Mouse (Mus musculus): Measurements from ENCODE around the gene Nthl1. TPM values are rescaled to one million over a fixed set of nuclear protein-coding genes. Genes with fewer than 3 reads are reported as not detected.

Gene Nthl1
- total RNA-seq, 2 experiments from 2014 or later, result 4.4 to 5.0 TPM

GRCm38 (mm10) chr17:24676187-24676586 is 43.7 kb downstream of the Nthl1 start:
- DNase-seq (ENCODE audit: low spot score in 2 of 2), result peak; percentile 75 to 87
- intact Hi-C loops (cut with DNase I), result no loop called here

DNA sequence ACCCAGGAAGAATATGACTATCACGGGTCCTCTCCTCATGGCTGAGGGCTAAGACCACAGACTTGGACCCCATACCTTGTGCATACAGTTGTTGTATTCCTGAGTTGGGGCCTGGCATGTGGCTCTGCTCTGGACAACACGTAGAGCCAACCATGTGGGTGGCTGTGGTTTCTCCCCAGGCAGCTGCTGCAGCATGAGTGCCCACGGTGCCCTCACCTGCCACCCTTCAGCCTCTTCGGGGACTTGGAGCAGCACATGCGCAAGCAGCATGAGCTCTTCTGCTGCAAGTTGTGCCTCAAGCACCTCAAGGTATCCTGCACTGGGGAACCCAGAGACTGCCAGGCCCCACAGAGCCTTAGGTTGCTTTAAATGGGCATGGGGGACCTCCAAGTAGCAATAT is 44.4 kb downstream of the Nthl1 start:
- intact Hi-C loops (cut with DNase I), result no loop called here
- no peak for DNase-seq (ENCODE audit: low spot score in 2 of 2)

GRCm38 (mm10) chr17:24677500-24678080 is 45.1 kb downstream of the Nthl1 start:
- intact Hi-C loops (cut with DNase I), result no loop called here
- DNase-seq (ENCODE audit: low spot score in 2 of 2), result no peak

- intact Hi-C loops (cut with DNase I), result no loop called here
- DNase-seq (ENCODE audit: low spot score in 2 of 2), result no peak
Measured at GRCm38 (mm10) chr17:24686514-24686913, 54.0 kb downstream of the Nthl1 start.

DNA sequence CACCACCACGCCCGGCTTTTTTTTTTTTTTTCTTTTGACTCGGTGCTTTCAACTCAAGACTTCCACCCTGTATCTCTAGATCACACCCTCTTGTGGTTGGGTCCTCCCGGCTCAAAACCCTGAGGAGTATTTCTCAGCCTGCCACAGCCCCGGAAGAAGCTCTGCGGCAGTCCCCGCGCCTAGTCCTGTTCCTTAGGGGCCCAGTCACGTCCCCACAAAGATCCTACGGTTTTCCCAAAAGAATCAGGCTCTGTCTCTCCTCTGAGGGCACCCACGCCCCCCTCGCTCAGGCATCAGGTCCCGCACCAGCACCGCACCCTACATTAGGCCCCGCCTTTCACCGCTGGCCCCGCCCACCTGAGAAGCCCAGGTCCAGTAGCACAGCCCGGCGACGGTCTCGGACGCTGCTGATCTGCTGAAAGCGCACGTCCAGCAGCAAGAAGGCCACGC is 54.7 kb downstream of the Nthl1 start:
- intact Hi-C loops (cut with DNase I), result no loop called here
- DNase-seq (ENCODE audit: low spot score in 2 of 2), result no peak

- DNase-seq (ENCODE audit: low spot score in 2 of 2), result no peak
- intact Hi-C loops (cut with DNase I), result no loop called here
Measured at GRCm38 (mm10) chr17:24687599-24687998, 55.1 kb downstream of the Nthl1 start.

Small RNA genes lying within 50 kb of the gene (microRNA-seq; reads per million reads assigned to microRNA genes)
- 1.3 to 5.3 reads per million in 2 experiments for gene Gm24589

Other genes starting within 250 kb of the Nthl1 start
- 100 to 1,000 TPM; 141 to 145 TPM for gene Rnps1, start 218.1 kb upstream of the Nthl1 start, total RNA-seq (2021)
- 10 to 100 TPM; 22.3 to 22.4 TPM for gene Eci1, start 206.0 kb upstream of the Nthl1 start, total RNA-seq (2021)
- 1 to 10 TPM; 4.8 to 6.5 TPM for gene Dnase1l2, start 189.6 kb upstream of the Nthl1 start, total RNA-seq (2021)
- gene E4f1, start 162.4 kb upstream of the Nthl1 start, total RNA-seq (2021), result 10 to 100 TPM; 31.2 to 33.1 TPM
- gene Pgp, start 162.3 kb upstream of the Nthl1 start, total RNA-seq (2021), result 10 to 100 TPM; 70.6 to 74.9 TPM
- 1 to 10 TPM; 1.7 to 1.8 TPM for gene Bricd5, start 158.8 kb upstream of the Nthl1 start, total RNA-seq (2021)
- gene Mlst8, start 153.6 kb upstream of the Nthl1 start, total RNA-seq (2021), result 10 to 100 TPM; 32.3 to 36.9 TPM
- 100 to 1,000 TPM; 134 to 145 TPM for gene Caskin1, start 144.1 kb upstream of the Nthl1 start, total RNA-seq (2021)
- gene Traf7, start 104.7 kb upstream of the Nthl1 start, total RNA-seq (2021), result 10 to 100 TPM; 86.8 to 91.7 TPM
- 10 to 100 TPM; 36.2 to 40.4 TPM for gene Rab26, start 98.5 kb upstream of the Nthl1 start, total RNA-seq (2021)
- 10 to 100 TPM; 68.6 to 78.7 TPM for gene Pkd1, start 82.8 kb upstream of the Nthl1 start, total RNA-seq (2021)
- gene Tsc2, start 50 bp upstream of the Nthl1 start, total RNA-seq (2021), result 100 to 1,000 TPM; 122 to 130 TPM
- gene Slc9a3r2, start 17.6 kb downstream of the Nthl1 start, total RNA-seq (2021), result 10 to 100 TPM; 52.6 to 53.0 TPM
- 1 to 10 TPM in 1 of 2 experiments, under 1 TPM in 1; 0.95 to 1.4 TPM for gene Npw, start 25.8 kb downstream of the Nthl1 start, total RNA-seq (2021)
- 10 to 100 TPM; 37.9 to 39.3 TPM for gene Zfp598, start 37.0 kb downstream of the Nthl1 start, total RNA-seq (2021)
- 100 to 1,000 TPM; 228 to 245 TPM for gene Syngr3, start 57.3 kb downstream of the Nthl1 start, total RNA-seq (2021)
- 10 to 100 TPM; 19.0 to 19.1 TPM for gene Gfer, start 63.5 kb downstream of the Nthl1 start, total RNA-seq (2021)
- 1 to 10 TPM; 2.5 to 3.6 TPM for gene Noxo1, start 63.6 kb downstream of the Nthl1 start, total RNA-seq (2021)
- gene Tbl3, start 75.0 kb downstream of the Nthl1 start, total RNA-seq (2021), result 10 to 100 TPM; 28.5 to 29.2 TPM
- not detected for gene Rnf151, start 85.4 kb downstream of the Nthl1 start, total RNA-seq (2021)
- gene Rps2, start 85.4 kb downstream of the Nthl1 start, total RNA-seq (2021), result 100 to 1,000 TPM; 492 to 494 TPM
- gene Ndufb10, start 91.8 kb downstream of the Nthl1 start, total RNA-seq (2021), result 100 to 1,000 TPM; 184 to 189 TPM
- gene Rpl3l, start 95.1 kb downstream of the Nthl1 start, total RNA-seq (2021), result under 1 TPM; 0.35 to 0.38 TPM
- 10 to 100 TPM; 38.4 to 38.7 TPM for gene Msrb1, start 104.0 kb downstream of the Nthl1 start, total RNA-seq (2021)
- gene Hs3st6, start 120.3 kb downstream of the Nthl1 start, total RNA-seq (2021), result under 1 TPM; 0.31 to 0.59 TPM
- not detected for gene Meiob, start 171.6 kb downstream of the Nthl1 start, total RNA-seq (2021)
- gene Hagh, start 207.5 kb downstream of the Nthl1 start, total RNA-seq (2021), result 100 to 1,000 TPM; 120 to 135 TPM
- 10 to 100 TPM; 15.8 to 19.4 TPM for gene Fahd1, start 217.7 kb downstream of the Nthl1 start, total RNA-seq (2021)
- gene Igfals, start 233.3 kb downstream of the Nthl1 start, total RNA-seq (2021), result not detected